Mouse (Mus musculus) adrenal gland, adult 18-20 months (tissue): ENCODE data around the gene Fpr3. TPM values are rescaled to one million over a fixed set of nuclear protein-coding genes. Genes with fewer than 3 reads are reported as not detected.
A peak's percentile ranks its signal among the peaks of the same experiment; 100 is the strongest.
"Not testable (repeated sequence)": the region's sequence is repeated elsewhere in the genome, so short reads cannot be mapped to it uniquely, and the experiment has no call there.

Source experiments
- DNase-seq, 2 experiments: peaks; one replicate each; pipeline ENCODE4 v3.0.0; 2021 to 2022; ENCODE audit warnings: low spot score in 2 of 2
- total RNA-seq, 2 experiments: library from RNA; stranded (reverse); gene quantifications; 1 replicate in 1 of 2; 2 replicates in 1 of 2; pipeline ENCODE4 v1.2.3; 2021

Gene Fpr3
- total RNA-seq, 2 experiments from 2014 or later = not detected

- DNase-seq = no peak
Measured at GRCm38 (mm10) chr17:17879347-17879746, 8.3 kb upstream of the Fpr3 start.

DNA sequence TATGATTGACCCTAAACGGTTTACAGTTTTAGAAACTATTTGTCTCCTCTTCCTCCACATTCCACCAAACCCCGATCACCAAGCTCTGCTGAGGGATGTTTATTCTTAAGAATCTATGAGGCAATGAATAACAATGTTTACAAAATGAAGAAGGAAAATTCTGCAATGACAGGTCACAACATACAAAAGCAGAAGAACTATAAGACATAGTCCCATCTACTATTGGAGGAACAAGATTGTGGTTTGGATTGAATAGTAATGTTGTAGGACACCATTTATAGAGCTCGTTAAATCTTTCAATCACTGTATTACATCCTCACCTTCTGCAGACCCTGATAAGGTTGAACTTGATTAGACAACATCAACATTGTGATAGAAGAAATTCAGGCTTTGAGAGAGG, 5.0 kb upstream of the Fpr3 start:
- no peak for DNase-seq

DNA sequence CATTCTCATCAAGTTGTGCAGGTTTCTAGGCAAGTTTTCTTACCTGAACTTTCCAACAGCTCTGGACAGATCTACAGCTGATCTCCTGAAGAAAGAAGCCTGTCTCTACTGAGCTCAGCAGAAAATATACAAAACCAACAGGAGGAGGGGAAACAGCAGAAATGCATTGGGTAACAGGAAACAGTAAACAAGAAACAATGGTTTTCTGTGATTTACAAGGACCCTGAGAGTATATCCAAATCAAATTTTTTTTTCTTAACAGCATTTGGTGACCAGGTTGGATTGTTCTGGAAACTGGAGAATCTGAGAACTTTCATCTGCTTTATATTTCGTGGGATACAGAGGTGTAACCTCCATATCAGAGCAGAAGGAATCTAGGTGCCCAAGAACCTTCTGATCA, 3.8 kb upstream of the Fpr3 start, which contains the start of gene Fpr1:
TSS of gene Fpr1 (minus strand) at position 101 of the 400 bp plus-strand sequence.
- no peak for DNase-seq

DNA sequence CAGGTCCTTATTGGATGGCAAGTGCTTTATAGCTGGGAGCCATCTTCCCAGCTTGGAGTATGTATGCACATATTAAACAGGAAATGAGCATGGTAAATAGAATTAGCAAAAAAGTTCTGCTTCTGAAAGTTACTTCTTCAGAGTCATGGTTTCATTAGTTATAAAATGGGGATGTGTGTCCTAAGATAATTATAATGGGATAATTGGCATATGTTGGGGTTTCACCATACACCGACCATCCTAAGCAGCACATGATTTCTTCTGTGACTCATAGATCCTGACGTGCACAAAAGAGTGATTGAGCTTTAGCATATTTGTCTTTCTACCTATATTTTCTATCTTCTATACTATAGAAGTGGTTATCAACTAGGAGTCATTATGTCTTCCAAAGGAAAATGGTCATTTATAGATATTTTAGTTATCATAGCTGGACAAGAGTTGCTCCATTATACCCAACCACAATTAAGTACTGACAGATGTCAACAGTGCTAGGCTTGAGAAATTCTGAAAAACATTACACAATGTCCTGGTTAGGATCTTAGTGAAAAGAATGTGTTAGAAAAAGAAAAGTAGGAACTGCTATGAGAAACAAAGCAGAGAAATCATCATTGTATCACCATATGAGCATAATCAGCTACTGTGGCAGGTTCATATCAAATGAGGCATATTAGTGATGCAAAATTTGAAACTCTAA, 2.2 kb downstream of the Fpr3 start:
- DNase-seq = no peak

DNA sequence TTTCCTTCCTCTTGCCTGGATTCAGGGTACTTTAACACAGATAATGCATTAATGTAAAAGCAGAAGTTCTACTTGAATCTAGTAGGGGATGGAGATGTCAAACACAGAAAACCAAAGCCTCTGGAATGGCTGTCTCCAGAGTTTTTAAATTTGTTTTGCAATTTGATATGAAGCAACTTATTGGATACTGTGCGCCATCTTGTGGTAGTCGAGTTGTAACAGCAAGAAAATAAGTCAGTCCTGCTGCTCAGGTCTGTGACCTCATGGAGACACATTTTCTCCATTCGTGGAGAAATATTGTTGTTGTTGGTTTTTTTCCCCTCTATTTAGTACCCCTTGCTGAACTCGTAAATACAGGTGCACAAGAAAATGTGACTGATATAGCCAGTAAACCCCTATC, 8.4 kb downstream of the Fpr3 start:
- peak in 1 of 2 experiments; percentile 36 for DNase-seq

DNA sequence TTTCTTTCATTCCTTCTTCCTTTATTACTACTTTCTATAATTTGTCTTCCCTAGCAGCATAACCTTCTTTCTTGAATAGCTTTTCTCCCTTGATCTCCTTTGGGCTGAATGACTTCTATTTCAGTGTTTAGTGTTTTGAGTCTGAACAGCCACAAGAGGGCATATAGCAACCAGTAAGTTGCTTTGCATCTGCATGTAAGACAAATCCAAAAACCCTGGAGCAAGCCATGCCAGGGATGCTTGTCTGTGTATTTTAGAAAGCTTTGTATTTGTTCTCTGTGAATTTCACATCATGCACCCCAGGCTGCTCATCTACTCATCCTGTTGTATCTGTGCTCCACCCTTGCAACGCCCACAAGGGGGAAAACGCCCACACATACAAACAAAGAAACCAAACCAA, 11.6 kb downstream of the Fpr3 start:
- no peak for DNase-seq

DNA sequence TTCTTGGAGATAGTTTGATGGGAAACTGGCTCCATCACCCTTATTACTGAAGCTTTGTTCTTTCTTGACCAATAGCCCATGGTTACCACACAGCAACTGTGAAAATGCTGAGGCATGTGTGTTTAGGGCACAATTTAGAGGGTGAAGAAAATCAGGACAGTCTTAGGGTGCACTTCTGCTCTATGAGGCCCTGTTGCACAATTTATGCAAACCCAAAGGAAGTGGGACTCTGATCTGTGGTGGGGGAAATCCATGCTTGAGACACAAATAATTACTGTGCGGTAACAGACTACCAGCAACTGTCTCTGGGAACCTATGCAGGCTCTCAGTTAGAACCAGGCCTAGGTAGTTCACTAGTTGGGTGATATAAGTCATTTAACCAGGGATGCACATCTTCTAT, 13.1 kb downstream of the Fpr3 start:
- no peak for DNase-seq

GRCm38 (mm10) chr17:17909636-17910421, 22.2 kb downstream of the Fpr3 start:
- DNase-seq = peak; percentile 69 to 73

GRCm38 (mm10) chr17:17912618-17913017, 25.0 kb downstream of the Fpr3 start:
- DNase-seq = not testable (repeated sequence)

- DNase-seq = no peak
Measured at GRCm38 (mm10) chr17:17917376-17917775, 29.7 kb downstream of the Fpr3 start.

GRCm38 (mm10) chr17:17917782-17918181, 30.1 kb downstream of the Fpr3 start:
- DNase-seq = no peak

GRCm38 (mm10) chr17:17973443-17973842, 85.8 kb downstream of the Fpr3 start:
- DNase-seq = no peak

DNA sequence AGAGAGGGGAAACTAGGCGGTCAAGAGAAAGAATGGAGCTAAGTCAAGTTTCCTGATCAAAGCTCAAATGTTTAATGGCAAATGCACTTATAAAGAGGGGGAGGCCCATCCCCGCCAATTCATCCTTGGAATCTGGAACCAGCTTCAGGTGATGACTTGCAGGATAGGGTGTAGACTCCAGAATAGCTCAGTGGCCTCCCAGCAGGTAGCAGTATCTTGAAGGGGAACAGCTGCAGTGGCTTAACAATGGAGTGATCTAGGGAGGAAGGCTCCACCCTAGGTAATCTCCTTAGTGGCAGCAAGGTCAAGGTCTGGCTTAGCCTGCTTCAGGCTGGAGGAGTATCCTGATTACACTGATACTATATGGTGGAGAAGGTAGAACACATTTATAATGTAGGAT, 93.6 kb downstream of the Fpr3 start:
- DNase-seq = not testable (repeated sequence)

DNA sequence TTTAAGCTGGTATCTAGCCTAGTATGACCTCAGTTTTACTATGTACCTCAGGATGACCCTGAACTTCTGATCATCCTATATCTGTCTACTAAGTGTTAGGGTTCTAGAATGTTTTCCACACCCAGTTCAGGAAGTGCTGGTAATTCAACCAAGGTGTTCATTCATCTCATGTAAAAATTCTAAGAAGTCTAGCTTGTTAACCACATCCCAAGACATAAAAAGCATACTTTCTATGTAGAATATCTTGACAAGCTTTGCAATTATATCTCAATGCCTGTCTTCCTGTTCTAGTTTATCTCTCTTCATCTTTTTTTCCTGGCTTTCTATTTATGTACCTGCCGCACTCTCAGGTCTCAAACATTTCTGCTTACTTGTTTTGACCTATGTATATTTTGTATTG, 117.1 kb downstream of the Fpr3 start:
- no peak for DNase-seq

Other genes starting within 250 kb of the Fpr3 start
- not detected for gene Vmn2r90, start 184.1 kb upstream of the Fpr3 start, total RNA-seq
- gene Spaca6, start 60.7 kb upstream of the Fpr3 start, total RNA-seq = 10 to 100 TPM; 50.0 to 52.8 TPM
- gene Has1, start 32.6 kb upstream of the Fpr3 start, total RNA-seq = under 1 TPM in 1 of 2 experiments, not detected in 1; 0.13 TPM
- not detected for gene Fpr1, start 3.9 kb upstream of the Fpr3 start, total RNA-seq
- gene Fpr2, start within 50 bp of the Fpr3 start, total RNA-seq = not detected
- not detected for gene Fpr-rs4, start 133.9 kb downstream of the Fpr3 start, total RNA-seq
- gene Vmn2r124, start 161.6 kb downstream of the Fpr3 start, total RNA-seq = not detected
- gene Vmn2r91, start 197.2 kb downstream of the Fpr3 start, total RNA-seq = not detected